Mouse (Mus musculus) myocyte (in vitro differentiated cells): ENCODE data around the gene Serpini1. TPM values are rescaled to one million over a fixed set of nuclear protein-coding genes. Genes with fewer than 3 reads are reported as not detected.

Source experiments
- H3K27me3 ChIP-seq: one replicate; pipeline ENCODE4 v1.6.1; 2011; ENCODE audit not compliant: control insufficient read depth, insufficient read depth, insufficient read length
- H3K36me3 ChIP-seq: one replicate; pipeline ENCODE4 v1.6.1; 2011; ENCODE audit not compliant: control insufficient read depth, insufficient read depth
- H3K4me2 ChIP-seq: one replicate; pipeline ENCODE4 v1.6.1; 2011; ENCODE audit warnings: low read depth, control low read depth
- H3K4me3 ChIP-seq: one replicate; pipeline ENCODE4 v1.5.1; 2011; ENCODE audit warnings: mild to moderate bottlenecking, control low read depth, moderate library complexity
- H3K79me2 ChIP-seq: one replicate; pipeline ENCODE4 v1.6.1; 2011; ENCODE audit not compliant: control insufficient read depth, insufficient read depth
- H3ac ChIP-seq: one replicate; pipeline ENCODE4 v1.6.1; 2011; ENCODE audit not compliant: control insufficient read depth, insufficient read length
- CEBPB ChIP-seq: IDR thresholded peaks from 2 replicates; pipeline ENCODE4 v1.6.1; 2011; ENCODE audit warnings: mild to moderate bottlenecking, moderate library complexity; ENCODE audit not compliant: poor library complexity, insufficient read depth, severe bottlenecking
- E2F4 ChIP-seq: IDR thresholded peaks from one replicate; pipeline ENCODE4 v1.6.1; 2011; ENCODE audit warnings: mild to moderate bottlenecking, control low read depth, moderate library complexity; ENCODE audit not compliant: insufficient read depth
- MAX ChIP-seq: IDR thresholded peaks from one replicate; pipeline ENCODE4 v1.6.1; 2011; ENCODE audit warnings: low read depth, mild to moderate bottlenecking, control low read depth
- MYOD1 ChIP-seq, 3 experiments: IDR thresholded peaks; one replicate each; pipeline ENCODE4 v1.6.1; 2011; ENCODE audit warnings: control low read depth in 2 of 3, low read depth in 2 of 3, mild to moderate bottlenecking in 2 of 3, moderate library complexity in 1 of 3; ENCODE audit not compliant: insufficient read length in 2 of 3, control insufficient read depth in 1 of 3
- MYOG ChIP-seq, 3 experiments: IDR thresholded peaks; one replicate each; pipeline ENCODE4 v1.6.1; 2011; ENCODE audit warnings: control low read depth in 2 of 3, low read depth in 2 of 3, mild to moderate bottlenecking in 2 of 3; ENCODE audit not compliant: insufficient read length in 2 of 3, control insufficient read depth in 1 of 3, insufficient read depth in 1 of 3
- POLR2A ChIP-seq: IDR thresholded peaks from one replicate; pipeline ENCODE4 v1.6.1; 2011; ENCODE audit warnings: low read depth, mild to moderate bottlenecking, control low read depth, moderate library complexity; ENCODE audit not compliant: insufficient read length
- POLR2AphosphoS2 ChIP-seq: IDR thresholded peaks from one replicate; pipeline ENCODE4 v1.6.1; 2011; ENCODE audit warnings: low read depth, control low read depth; ENCODE audit not compliant: insufficient read length
- REST ChIP-seq: IDR thresholded peaks from one replicate; pipeline ENCODE4 v1.6.1; 2011; ENCODE audit warnings: mild to moderate bottlenecking, control low read depth, moderate library complexity; ENCODE audit not compliant: insufficient read depth, insufficient read length
- SRF ChIP-seq: IDR thresholded peaks from one replicate; pipeline ENCODE4 v1.6.1; 2011; ENCODE audit warnings: low read depth; ENCODE audit not compliant: control insufficient read depth, insufficient read length
- TCF12 ChIP-seq: IDR thresholded peaks from one replicate; pipeline ENCODE4 v1.6.1; 2011; ENCODE audit warnings: mild to moderate bottlenecking, control low read depth; ENCODE audit not compliant: poor library complexity, insufficient read depth, severe bottlenecking
- TCF3 ChIP-seq: IDR thresholded peaks from one replicate; pipeline ENCODE4 v1.6.1; 2011; ENCODE audit warnings: low read depth, control low read depth; ENCODE audit not compliant: insufficient read length
- USF1 ChIP-seq: IDR thresholded peaks from one replicate; pipeline ENCODE4 v1.6.1; 2011; ENCODE audit warnings: low read depth, mild to moderate bottlenecking, control low read depth, moderate library complexity
- polyA plus RNA-seq: library from polyadenylated mRNA; unstranded; fragments of >200 nt; fragmentation: generic; extraction: Trizol; gene quantifications from one replicate; pipeline ENCODE4 v1.2.1, GENCODE M21; 2012; ENCODE audit warnings: missing spikeins

Gene Serpini1
- polyA plus RNA-seq, 1 experiment = 0.14 TPM

GRCm38 (mm10) chr3:75534045-75534834 lies 23.1 kb upstream of the Serpini1 start:
- H3K36me3 ChIP-seq = peaks cover 17% of the 10 kb centered on the region
- no peak overlapping the region for H3K4me2 ChIP-seq
- no peaks in the 10 kb centered on the region for H3K27me3 ChIP-seq
- H3K79me2 ChIP-seq = peaks cover 18% of the 10 kb centered on the region
- TF ChIP-seq REST (no peak), TCF3 (no peak), E2F4 (no peak), SRF (no peak), POLR2A (no peak), USF1 (no peak), MYOG (IDR thresholded peaks at IDR 0.05; ENCODE audit: control insufficient read depth in 1 of 3, insufficient read depth in 1 of 3, insufficient read length in 2 of 3, low read depth in 2 of 3) (no peak), POLR2AphosphoS2 (no peak), MYOD1 (IDR thresholded peaks at IDR 0.05; ENCODE audit: control insufficient read depth in 1 of 3, insufficient read length in 2 of 3, low read depth in 2 of 3) (no peak), TCF12 (no peak), CEBPB (no peak), MAX (no peak)
- no peak overlapping the region for H3K4me3 ChIP-seq
- no peak overlapping the region for H3ac ChIP-seq

DNA sequence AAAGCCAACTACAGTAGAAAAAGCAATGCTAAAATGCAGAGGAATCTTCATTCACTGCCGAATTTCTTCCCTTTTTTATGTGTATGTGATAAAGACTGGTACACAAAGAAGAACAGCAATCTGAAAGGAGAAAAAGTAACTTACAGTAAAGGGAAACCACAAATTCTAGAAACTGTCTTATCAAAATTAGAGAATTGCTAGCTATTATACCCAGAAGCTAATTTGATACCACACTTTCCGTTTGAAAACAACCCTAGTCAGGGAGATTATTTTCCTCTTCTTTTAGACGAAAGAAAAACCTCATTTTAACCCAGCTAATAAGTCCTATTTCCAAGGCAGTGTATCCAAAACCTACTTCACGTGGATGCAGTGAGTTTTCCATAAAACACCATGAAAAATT lies 16.1 kb upstream of the Serpini1 start:
- Histone ChIP-seq H3ac (no peak overlapping the region), H3K4me2 (no peak overlapping the region), H3K36me3 (peaks cover 19% of the 10 kb centered on the region), H3K4me3 (no peak overlapping the region), H3K27me3 (no peaks in the 10 kb centered on the region), H3K79me2 (peaks cover 59% of the 10 kb centered on the region)
- TF ChIP-seq REST (no peak), TCF12 (no peak), POLR2AphosphoS2 (no peak), USF1 (no peak), E2F4 (no peak), MYOD1 (IDR thresholded peaks at IDR 0.05; ENCODE audit: control insufficient read depth in 1 of 3, insufficient read length in 2 of 3, low read depth in 2 of 3) (no peak), TCF3 (no peak), SRF (no peak), MAX (no peak), POLR2A (no peak), CEBPB (no peak), MYOG (IDR thresholded peaks at IDR 0.05; ENCODE audit: control insufficient read depth in 1 of 3, insufficient read depth in 1 of 3, insufficient read length in 2 of 3, low read depth in 2 of 3) (no peak)

DNA sequence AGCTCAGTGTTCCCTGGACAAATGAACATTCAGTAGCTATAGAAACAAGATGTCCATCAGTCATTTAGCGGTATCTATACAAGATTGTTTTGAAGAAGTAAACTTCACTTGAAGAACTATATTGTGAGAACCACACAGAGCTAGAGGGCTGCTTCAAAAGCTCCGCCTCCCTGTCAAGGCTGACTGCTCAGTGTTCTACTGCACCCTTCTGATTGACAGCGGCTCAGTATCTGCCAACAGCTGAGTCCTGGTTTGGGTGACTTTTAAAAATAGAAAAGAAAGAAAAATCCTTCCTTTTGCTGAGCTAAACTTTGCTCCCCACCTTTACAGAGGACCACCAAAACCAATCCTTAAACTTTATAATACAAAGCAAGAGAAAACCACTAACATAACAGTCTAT lies 14.5 kb upstream of the Serpini1 start:
- TF ChIP-seq SRF (no peak), POLR2A (no peak), REST (no peak), E2F4 (no peak), USF1 (no peak), POLR2AphosphoS2 (no peak), CEBPB (no peak), MAX (no peak), TCF3 (no peak), MYOG (IDR thresholded peaks at IDR 0.05; ENCODE audit: control insufficient read depth in 1 of 3, insufficient read depth in 1 of 3, insufficient read length in 2 of 3, low read depth in 2 of 3) (no peak), MYOD1 (IDR thresholded peaks at IDR 0.05; ENCODE audit: control insufficient read depth in 1 of 3, insufficient read length in 2 of 3, low read depth in 2 of 3) (no peak), TCF12 (no peak)

GRCm38 (mm10) chr3:75544287-75544686 lies 13.1 kb upstream of the Serpini1 start:
- peaks cover 15% of the 10 kb centered on the region for H3K36me3 ChIP-seq
- no peak overlapping the region for H3K4me2 ChIP-seq
- peaks cover 78% of the 10 kb centered on the region for H3K79me2 ChIP-seq
- no peak overlapping the region for H3K4me3 ChIP-seq
- TF ChIP-seq REST (no peak), MYOG (IDR thresholded peaks at IDR 0.05; ENCODE audit: control insufficient read depth in 1 of 3, insufficient read depth in 1 of 3, insufficient read length in 2 of 3, low read depth in 2 of 3) (no peak), POLR2AphosphoS2 (no peak), USF1 (no peak), POLR2A (no peak), SRF (no peak), MYOD1 (IDR thresholded peaks at IDR 0.05; ENCODE audit: control insufficient read depth in 1 of 3, insufficient read length in 2 of 3, low read depth in 2 of 3) (no peak), MAX (no peak), E2F4 (no peak)
- H3ac ChIP-seq = no peak overlapping the region
- no peaks in the 10 kb centered on the region for H3K27me3 ChIP-seq

More for the DNA sequence above, 14.5 kb upstream of the Serpini1 start:
- Histone ChIP-seq H3K4me2 (no peak overlapping the region), H3K27me3 (no peaks in the 10 kb centered on the region), H3K79me2 (peaks cover 64% of the 10 kb centered on the region), H3ac (no peak overlapping the region), H3K36me3 (peaks cover 15% of the 10 kb centered on the region), H3K4me3 (no peak overlapping the region)
